Mouse (Mus musculus): ENCODE data around the gene Olfr786.

- TF ChIP-seq POLR2A (IDR thresholded peaks at IDR 0.05; ENCODE audit: borderline replicate concordance, extremely low read depth, insufficient read depth, insufficient read length, poor library complexity, severe bottlenecking) (no peak), CTCF (IDR thresholded peaks at IDR 0.05; ENCODE audit: borderline replicate concordance, extremely low read depth, insufficient read depth, insufficient read length) (no peak)
Measured at GRCm38 (mm10) chr10:129461562-129461961, 34.5 kb downstream of the Olfr786 start, which contains the start of gene Olfr787.
